Mouse (Mus musculus) kidney, postnatal 0 days (tissue): Measurements from ENCODE around the gene Traf3ip3. TPM values are rescaled to one million over a fixed set of nuclear protein-coding genes. Genes with fewer than 3 reads are reported as not detected.

Experiments used
- ATAC-seq: fragments of 200-750 bp; cut with Nextera tagmentation; replicated peaks from 2 replicates; pipeline ENCODE4 v1.8.0; 2017; ENCODE audit warnings: low read depth, moderate number of reproducible peaks, moderate TSS enrichment, moderate library complexity; ENCODE audit not compliant: low FRiP score
- DNase-seq: peaks from one replicate; pipeline ENCODE4 v3.0.0-alpha.2; 2016; ENCODE audit warnings: low spot score
- H3K27ac ChIP-seq: fragments of 300-500 bp; sonication (generic); 2 replicates; pipeline ENCODE4 v1.5.1; 2014; ENCODE audit warnings: mild to moderate bottlenecking
- H3K27me3 ChIP-seq: fragments of 300-500 bp; sonication (generic); 2 replicates; pipeline ENCODE4 v1.6.1; 2014; ENCODE audit warnings: low read length, mixed read lengths; ENCODE audit not compliant: insufficient read depth
- H3K36me3 ChIP-seq: fragments of 300-500 bp; sonication (generic); 2 replicates; pipeline ENCODE4 v1.6.1; 2014; ENCODE audit warnings: low read length, mixed read lengths; ENCODE audit not compliant: insufficient read depth
- H3K4me1 ChIP-seq: fragments of 300-500 bp; sonication (generic); replicated peaks from 2 replicates; pipeline ENCODE4 v1.6.1; 2014; ENCODE audit warnings: antibody characterized with exemption, low read length, mixed read lengths; ENCODE audit not compliant: insufficient read depth
- H3K4me2 ChIP-seq: fragments of 300-500 bp; sonication (generic); 2 replicates; pipeline ENCODE4 v1.6.1; 2014; ENCODE audit warnings: mild to moderate bottlenecking, low read length, moderate library complexity, mixed read lengths
- H3K4me3 ChIP-seq: fragments of 300-500 bp; sonication (generic); replicated peaks from 2 replicates; pipeline ENCODE4 v1.5.1; 2014; ENCODE audit warnings: low read depth, low read length
- H3K9ac ChIP-seq: fragments of 300-500 bp; sonication (generic); 2 replicates; pipeline ENCODE4 v1.6.1; 2014; ENCODE audit warnings: low read depth, low read length
- H3K9me3 ChIP-seq: fragments of 300-500 bp; sonication (generic); replicated peaks from 2 replicates; pipeline ENCODE4 v1.6.1; 2016; ENCODE audit warnings: low read length, inconsistent platforms, mixed read lengths
- CTCF ChIP-seq: IDR thresholded peaks from 2 replicates; pipeline ENCODE4 v1.5.1; 2016; ENCODE audit warnings: antibody characterized with exemption, low read depth, mild to moderate bottlenecking, moderate library complexity
- WGBS: fragments of 180-500 bp; shearing (Covaris S2); extraction: QIAGEN DNeasy Blood & Tissue Kit; methylation state at CpG from one replicate; pipeline ENCODE4 v1.1.7; 2014; 5-methylcytosine and 5-hydroxymethylcytosine counted together
- polyA plus RNA-seq: library from polyadenylated mRNA; unstranded; fragments of >200 nt; fragmentation: Nextera tagmentation; extraction: Ambion mirVana; gene quantifications from 2 replicates; pipeline ENCODE4 v1.2.1, GENCODE M21; 2015

Gene Traf3ip3
- polyA plus RNA-seq, 1 experiment from 2014 or later = 1.4 TPM

DNA sequence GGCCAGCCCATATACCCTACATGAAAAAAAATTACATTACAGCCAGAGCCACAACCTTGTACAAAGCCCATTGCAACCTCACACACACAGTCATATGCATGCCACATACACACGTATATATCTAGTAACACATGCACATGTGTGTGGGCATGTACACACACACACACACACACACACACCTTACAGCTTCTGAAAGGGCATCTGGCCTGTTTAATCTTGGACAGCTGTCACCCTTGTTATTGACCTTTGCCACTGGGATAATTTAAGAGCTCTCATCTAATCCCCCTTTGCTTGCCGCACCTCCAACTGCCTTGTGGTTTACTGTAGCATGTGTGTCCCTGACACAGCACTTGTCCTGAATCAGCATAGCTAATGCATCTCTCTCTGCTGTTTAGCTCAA, 2.3 kb upstream of the Traf3ip3 start:
- H3K27ac ChIP-seq = no peak overlapping the region
- H3K36me3 ChIP-seq = no peaks in the 10 kb centered on the region
- 66% methylated on average over 2 of the region's 2 CpGs for WGBS
- H3K4me3 ChIP-seq = no peak overlapping the region
- ATAC-seq (no peak), DNase-seq (no peak)
- no peaks in the 10 kb centered on the region for H3K4me1 ChIP-seq
- no peak overlapping the region for H3K9ac ChIP-seq
- no peaks in the 10 kb centered on the region for H3K9me3 ChIP-seq
- TF ChIP-seq CTCF = no peak
- H3K27me3 ChIP-seq = no peaks in the 10 kb centered on the region
- no peak overlapping the region for H3K4me2 ChIP-seq

GRCm38 (mm10) chr1:193200640-193201382, 692 bp downstream of the Traf3ip3 start:
- ATAC-seq (no peak), DNase-seq (no peak)
- Histone ChIP-seq H3K4me1 (no peaks in the 10 kb centered on the region), H3K27me3 (no peaks in the 10 kb centered on the region), H3K36me3 (no peaks in the 10 kb centered on the region), H3K4me2 (no peak overlapping the region), H3K9ac (no peak overlapping the region), H3K4me3 (no peak overlapping the region), H3K9me3 (no peaks in the 10 kb centered on the region), H3K27ac (no peak overlapping the region)
- 90% methylated on average over 8 of the region's 8 CpGs for WGBS
- no peak for TF ChIP-seq CTCF

- H3K4me1 ChIP-seq = no peaks in the 10 kb centered on the region
These were observed 3.2 kb downstream of the Traf3ip3 start for GRCm38 (mm10) chr1:193198312-193198711.

DNA sequence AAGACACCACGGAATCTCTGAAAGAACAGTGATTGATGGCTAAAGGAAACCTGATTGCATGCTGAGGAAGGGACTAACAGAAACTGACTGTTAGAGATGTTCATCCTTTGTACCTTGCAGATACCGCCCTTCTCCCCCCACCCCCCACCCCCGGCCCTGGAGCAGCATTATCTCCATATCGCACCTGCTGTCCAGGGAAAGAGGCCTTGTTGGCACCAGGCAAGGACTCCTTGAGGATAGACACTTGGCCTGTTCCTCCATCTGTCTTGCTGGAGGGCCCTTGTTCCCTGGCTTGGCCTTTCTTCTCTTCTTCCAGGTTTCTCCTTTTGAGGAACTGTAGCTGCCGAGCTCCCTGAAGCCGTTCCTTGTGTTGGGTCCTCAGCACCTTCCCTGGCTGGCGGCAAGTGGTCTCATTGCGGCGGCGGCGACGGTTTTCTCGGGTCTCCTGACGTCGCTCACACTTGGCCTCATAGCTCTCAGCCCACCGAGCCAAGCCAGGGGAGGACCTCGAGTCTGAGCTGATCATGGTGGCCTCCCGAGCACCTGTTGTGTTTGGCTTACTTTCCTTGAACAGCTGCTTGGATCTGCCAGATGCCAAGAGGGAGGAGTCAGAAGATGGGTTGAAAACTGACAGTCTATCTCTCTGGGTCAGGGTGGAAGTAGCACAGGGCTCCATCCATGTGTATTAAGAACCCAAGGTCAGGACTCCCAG, 3.9 kb downstream of the Traf3ip3 start:
- DNase-seq (no peak), ATAC-seq (no peak)
- Histone ChIP-seq H3K27ac (no peak overlapping the region), H3K9ac (no peak overlapping the region), H3K27me3 (no peaks in the 10 kb centered on the region), H3K4me2 (no peak overlapping the region), H3K9me3 (no peaks in the 10 kb centered on the region), H3K36me3 (no peaks in the 10 kb centered on the region), H3K4me3 (no peak overlapping the region), H3K4me1 (no peaks in the 10 kb centered on the region)
- TF ChIP-seq CTCF = no peak
- 86% methylated on average over 18 of the region's 18 CpGs for WGBS

More at GRCm38 (mm10) chr1:193198312-193198711, 3.2 kb downstream of the Traf3ip3 start:
- no peaks in the 10 kb centered on the region for H3K27me3 ChIP-seq
- no peak overlapping the region for H3K4me2 ChIP-seq
- no peak overlapping the region for H3K9ac ChIP-seq
- no peak for ATAC-seq
- DNase-seq = no peak
- WGBS = 90% methylated on average over 2 of the region's 2 CpGs
- no peaks in the 10 kb centered on the region for H3K36me3 ChIP-seq
- no peak overlapping the region for H3K4me3 ChIP-seq
- TF ChIP-seq CTCF = peak; percentile 41; the same call in 1 of the 2 replicates
- H3K9me3 ChIP-seq = no peaks in the 10 kb centered on the region
- no peak overlapping the region for H3K27ac ChIP-seq

DNA sequence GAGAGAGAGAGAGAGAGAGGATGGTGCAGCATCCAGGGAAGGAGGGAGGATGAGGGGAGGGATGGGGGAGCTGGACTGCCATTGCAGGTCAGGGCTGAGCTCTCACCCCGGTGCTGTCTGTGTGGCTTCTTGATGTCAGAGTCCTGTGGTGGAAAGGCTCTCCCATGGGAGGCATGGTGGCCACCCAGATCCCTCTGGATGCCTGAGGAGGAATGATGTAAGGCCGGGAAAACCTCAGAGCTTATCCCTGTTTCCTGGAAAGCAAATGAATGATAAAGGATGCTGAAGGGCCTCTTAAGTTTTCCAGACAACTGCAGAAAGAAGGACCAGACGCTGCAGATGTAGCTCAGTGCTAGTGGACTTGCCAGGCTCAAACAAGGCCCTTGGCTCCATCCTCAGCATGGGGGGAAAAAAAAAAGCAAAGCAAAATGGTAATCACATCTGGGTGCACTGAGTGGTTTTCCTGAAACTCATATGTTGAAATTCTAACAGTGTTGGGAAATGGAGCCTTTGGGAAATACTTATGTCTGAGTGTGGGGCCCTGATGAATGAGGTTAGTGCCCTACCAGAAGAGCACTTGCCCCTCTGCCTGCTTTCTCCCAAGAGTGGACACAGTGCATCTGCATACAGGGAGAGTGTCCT, 6.2 kb downstream of the Traf3ip3 start:
- Histone ChIP-seq H3K27ac (no peak overlapping the region), H3K4me1 (0 out of 2 replicates have a peak, but pooled peaks cover 4% of the 10 kb centered on the region), H3K4me3 (no peak overlapping the region), H3K9me3 (no peaks in the 10 kb centered on the region), H3K9ac (no peak overlapping the region), H3K27me3 (no peaks in the 10 kb centered on the region), H3K4me2 (no peak overlapping the region), H3K36me3 (no peaks in the 10 kb centered on the region)
- 57% methylated on average over 3 of the region's 3 CpGs for WGBS
- TF ChIP-seq CTCF = no peak
- DNase-seq = no peak
- ATAC-seq = no peak

GRCm38 (mm10) chr1:193194416-193195140, 6.9 kb downstream of the Traf3ip3 start:
- Histone ChIP-seq H3K9ac (no peak overlapping the region), H3K27ac (no peak overlapping the region), H3K4me3 (no peak overlapping the region), H3K36me3 (no peaks in the 10 kb centered on the region), H3K9me3 (no peaks in the 10 kb centered on the region), H3K27me3 (no peaks in the 10 kb centered on the region), H3K4me2 (no peak overlapping the region), H3K4me1 (0 out of 2 replicates have a peak, but pooled peaks cover 8% of the 10 kb centered on the region)
- no peak for DNase-seq
- no peak for TF ChIP-seq CTCF
- ATAC-seq = no peak
- 88% methylated on average over 3 of the region's 3 CpGs for WGBS
